Mouse (Mus musculus) kidney, adult 2 months (tissue): Measurements from ENCODE around the gene Slc46a3. TPM values are rescaled to one million over a fixed set of nuclear protein-coding genes. Genes with fewer than 3 reads are reported as not detected.

ENCODE experiments used
- DNase-seq: peaks from one replicate; pipeline ENCODE4 v3.0.0; 2021
- H3K27ac ChIP-seq: fragments of 200-500 bp; 2 replicates; pipeline ENCODE4 v1.5.1; 2012; ENCODE audit warnings: low read depth, low read length, control low read depth, inconsistent platforms; ENCODE audit not compliant: insufficient read depth
- H3K27me3 ChIP-seq: fragments of 200-500 bp; replicated peaks from 2 replicates; pipeline ENCODE4 v1.6.1; 2012; ENCODE audit warnings: mild to moderate bottlenecking, moderate library complexity, low read length, inconsistent platforms; ENCODE audit not compliant: control insufficient read depth, insufficient read depth
- H3K36me3 ChIP-seq: fragments of 200-500 bp; 2 replicates; pipeline ENCODE4 v1.6.1; 2012; ENCODE audit warnings: mild to moderate bottlenecking, moderate library complexity, low read length, inconsistent platforms; ENCODE audit not compliant: control insufficient read depth, insufficient read depth
- H3K4me1 ChIP-seq: fragments of 200-500 bp; 2 replicates; pipeline ENCODE4 v1.6.1; 2011; ENCODE audit warnings: low read length; ENCODE audit not compliant: control insufficient read depth, insufficient read depth
- H3K4me3 ChIP-seq: fragments of 200-500 bp; 2 replicates; pipeline ENCODE4 v1.5.1; 2011; ENCODE audit warnings: mild to moderate bottlenecking, low read depth, low read length, control low read depth; ENCODE audit not compliant: insufficient read depth
- CTCF ChIP-seq: fragments of 200-500 bp; conservative IDR thresholded peaks from 2 replicates; pipeline ENCODE4 v1.5.1; 2011; ENCODE audit warnings: low read depth, mild to moderate bottlenecking, control low read depth, low read length, moderate library complexity, mixed read lengths; ENCODE audit not compliant: insufficient read depth, insufficient read length
- POLR2A ChIP-seq: fragments of 200-500 bp; IDR thresholded peaks from one replicate; pipeline ENCODE4 v1.6.1; 2011; ENCODE audit warnings: low read depth, low read length, control low read depth
- WGBS: fragments of 180-500 bp; shearing (Covaris S2); methylation state at CpG from one replicate; pipeline ENCODE4 v1.1.7; 2018; 5-methylcytosine and 5-hydroxymethylcytosine counted together
- polyA plus RNA-seq: library from polyadenylated mRNA; depleted of rRNA; stranded (reverse); fragments of >200 nt; gene quantifications from 2 replicates; pipeline ENCODE4 v1.2.3, GENCODE M21; 2012

Gene Slc46a3
- polyA plus RNA-seq, 1 experiment = 36.9 TPM

GRCm38 (mm10) chr5:147918044-147918846 lies 23.6 kb upstream of the Slc46a3 start:
- H3K27ac ChIP-seq = peak overlapping the region; percentile 93
- TF ChIP-seq CTCF (no peak), POLR2A (no peak)
- no peak overlapping the region for H3K4me3 ChIP-seq
- peaks cover 6% of the 10 kb centered on the region for H3K4me1 ChIP-seq
- H3K36me3 ChIP-seq = no peaks in the 10 kb centered on the region
- peak; percentile 86 for DNase-seq
- no peaks in the 10 kb centered on the region for H3K27me3 ChIP-seq
- 59% methylated on average over 17 of the region's 17 CpGs for WGBS

DNA sequence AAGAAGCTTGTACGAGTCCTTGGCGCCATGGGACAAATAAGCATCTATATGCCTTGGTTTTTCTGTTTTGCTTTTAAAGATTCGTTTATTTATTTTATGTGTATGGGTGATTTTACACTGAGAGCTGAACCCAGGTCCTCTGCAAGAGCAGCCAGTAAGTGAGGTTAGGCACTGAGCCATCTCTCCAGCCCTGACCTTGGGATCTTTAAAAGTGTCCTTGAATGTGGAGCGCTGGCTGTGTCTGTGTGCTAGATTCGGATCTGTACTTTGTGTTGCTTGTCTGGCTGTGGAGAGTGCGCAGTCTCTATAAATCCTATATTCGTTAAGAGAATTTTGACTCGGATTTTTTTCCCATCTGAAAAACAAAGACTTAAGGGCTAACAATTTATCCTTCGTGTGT lies 21.6 kb upstream of the Slc46a3 start:
- no peaks in the 10 kb centered on the region for H3K27me3 ChIP-seq
- H3K4me3 ChIP-seq = no peak overlapping the region
- no peak overlapping the region for H3K27ac ChIP-seq
- DNase-seq = no peak
- TF ChIP-seq CTCF = no peak
- no peaks in the 10 kb centered on the region for H3K36me3 ChIP-seq
- WGBS = 80% methylated on average over 9 of the region's 9 CpGs
- H3K4me1 ChIP-seq = peaks cover 9% of the 10 kb centered on the region

DNA sequence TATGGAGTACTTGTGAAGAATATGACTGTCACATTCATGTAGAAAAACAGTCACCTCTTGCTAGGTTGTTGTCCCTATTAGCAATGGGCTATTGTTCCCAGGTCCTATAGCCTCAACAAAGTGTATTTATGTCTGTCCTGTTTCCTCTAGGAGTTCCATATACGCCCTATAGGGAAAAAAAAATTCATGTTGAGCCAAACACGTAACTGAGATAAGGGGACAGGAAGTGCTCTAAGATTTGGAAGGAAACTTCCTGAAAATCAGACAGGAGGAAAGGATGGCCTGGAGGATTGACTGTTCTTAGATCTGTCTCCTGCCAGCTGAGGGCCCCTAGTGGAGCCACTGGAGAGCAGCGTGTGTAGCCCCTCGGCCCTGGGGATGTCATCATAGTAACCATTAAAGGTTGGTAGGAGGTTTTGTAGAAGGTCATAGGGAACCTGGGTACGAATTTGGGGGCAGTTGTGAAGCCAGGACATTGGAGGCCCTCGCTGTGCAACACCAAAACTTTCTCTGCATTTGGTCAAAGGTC lies 20.5 kb upstream of the Slc46a3 start:
- no peak overlapping the region for H3K4me3 ChIP-seq
- no peaks in the 10 kb centered on the region for H3K36me3 ChIP-seq
- H3K27me3 ChIP-seq = no peaks in the 10 kb centered on the region
- 57% methylated on average over 6 of the region's 6 CpGs for WGBS
- 0 out of 2 replicates have a peak, but pooled peaks have one; percentile 20 for TF ChIP-seq CTCF
- no peak for TF ChIP-seq POLR2A
- H3K27ac ChIP-seq = no peak overlapping the region
- peak; percentile 14 for DNase-seq
- peaks cover 9% of the 10 kb centered on the region for H3K4me1 ChIP-seq

DNA sequence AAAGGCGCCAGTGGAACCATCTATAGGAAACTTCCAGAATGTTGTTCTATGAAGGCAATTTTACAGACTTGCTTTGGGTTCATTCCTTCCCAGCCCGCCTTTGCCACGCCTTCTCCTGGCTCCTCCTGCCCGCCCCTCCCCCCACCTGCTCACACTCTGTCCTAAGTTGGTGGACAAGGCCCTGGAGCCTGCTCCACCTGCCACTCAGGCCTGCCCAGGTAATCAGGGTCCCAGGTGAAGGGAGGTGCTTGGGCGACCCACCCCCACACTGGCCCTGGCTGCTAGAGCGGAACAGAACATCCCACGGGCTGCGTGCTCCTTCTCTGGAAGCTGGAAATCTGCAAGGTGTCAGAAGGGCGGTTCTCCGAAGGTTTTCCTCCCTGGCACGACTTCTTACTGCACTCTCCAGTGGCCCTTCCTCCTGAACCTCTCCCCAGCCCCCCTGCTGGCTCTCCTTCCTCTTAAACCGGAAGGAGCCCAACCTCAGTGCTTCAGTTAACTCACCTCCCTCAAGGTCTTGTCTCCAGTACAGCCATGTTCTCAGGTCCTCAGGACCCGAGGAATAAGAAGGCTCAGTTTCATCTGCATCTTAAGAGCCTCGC lies 18.7 kb upstream of the Slc46a3 start:
- WGBS = 23% methylated on average over 14 of the region's 14 CpGs
- Histone ChIP-seq H3K27me3 (no peaks in the 10 kb centered on the region), H3K4me3 (no peak overlapping the region), H3K4me1 (peaks cover 9% of the 10 kb centered on the region), H3K27ac (no peak overlapping the region; the same call in 1 of the 2 replicates), H3K36me3 (no peaks in the 10 kb centered on the region)
- TF ChIP-seq POLR2A = no peak
- TF ChIP-seq CTCF = no peak
- peak; percentile 45 for DNase-seq

GRCm38 (mm10) chr5:147911744-147912143 lies 17.1 kb upstream of the Slc46a3 start:
- WGBS = 74% methylated on average over 5 of the region's 5 CpGs
- H3K27me3 ChIP-seq = no peaks in the 10 kb centered on the region
- peaks cover 9% of the 10 kb centered on the region for H3K4me1 ChIP-seq
- H3K27ac ChIP-seq = no peak overlapping the region
- DNase-seq = no peak
- H3K4me3 ChIP-seq = no peak overlapping the region
- no peaks in the 10 kb centered on the region for H3K36me3 ChIP-seq
- TF ChIP-seq POLR2A (no peak), CTCF (no peak)

- Histone ChIP-seq H3K36me3 (no peaks in the 10 kb centered on the region), H3K4me1 (peaks cover 9% of the 10 kb centered on the region), H3K4me3 (no peak overlapping the region), H3K27ac (no peak overlapping the region), H3K27me3 (no peaks in the 10 kb centered on the region)
- TF ChIP-seq CTCF (peak; percentile 34; the same call in 1 of the 2 replicates), POLR2A (no peak)
- DNase-seq = no peak
- WGBS = 78% methylated on average over 12 of the region's 12 CpGs
These were observed 16.3 kb upstream of the Slc46a3 start for GRCm38 (mm10) chr5:147910807-147911509.
